Mouse (Mus musculus) left cerebral cortex, postnatal 25 days (tissue): ENCODE measurements at regions not wholly inside any gene's neighbourhood (a gene's known extent, or its start where the extent isn't known, plus 50 kb on each side); places are given as distances from the start of the nearest gene placed in this dataset.
"Not testable (repeated sequence)": the region's sequence is repeated elsewhere in the genome, so short reads cannot be mapped to it uniquely, and the experiment has no call there.

Experiments used
- DNase-seq, 2 experiments: peaks; one replicate each; pipeline ENCODE4 v3.0.0; 2022; ENCODE audit warnings: low spot score in 2 of 2, mixed read lengths in 1 of 2
- intact Hi-C: fragments of 180-260 bp; cut with DNase I; formaldehyde crosslinking; loops from one replicate; pipeline ENCODE4 v1.15.1; 2025

- intact Hi-C loops: no loop called here
Observed at GRCm38 (mm10) chr17:48646626-48647195, 192.0 kb downstream of the Unc5cl start.

GRCm38 (mm10) chr17:48647431-48647830, 192.7 kb downstream of the Unc5cl start:
- intact Hi-C loops: no loop called here
- DNase-seq: no peak

More at GRCm38 (mm10) chr17:48646626-48647195, 192.0 kb downstream of the Unc5cl start:
- DNase-seq: no peak

- peak; percentile 15 to 56 for DNase-seq
Observed at GRCm38 (mm10) chr17:48650556-48650955, 195.9 kb downstream of the Unc5cl start.

GRCm38 (mm10) chr17:48672749-48673148, 218.0 kb downstream of the Unc5cl start:
- intact Hi-C loops: no loop called here
- no peak for DNase-seq

More at GRCm38 (mm10) chr17:48650556-48650955, 195.9 kb downstream of the Unc5cl start:
- intact Hi-C loops: no loop called here

GRCm38 (mm10) chr17:48678216-48678832, 223.6 kb downstream of the Unc5cl start:
- intact Hi-C loops: no loop called here

GRCm38 (mm10) chr17:48680331-48680730, 225.6 kb downstream of the Unc5cl start:
- no peak for DNase-seq
- intact Hi-C loops: no loop called here

More at GRCm38 (mm10) chr17:48678216-48678832, 223.6 kb downstream of the Unc5cl start:
- DNase-seq: no peak

- intact Hi-C loops: no loop called here
- DNase-seq: peak; percentile 7 to 77
Observed at GRCm38 (mm10) chr17:48688944-48689343, 234.2 kb downstream of the Unc5cl start.

- DNase-seq: no peak
- intact Hi-C loops: no loop called here
Observed at GRCm38 (mm10) chr17:48698456-48698855, 233.7 kb upstream of the Lrfn2 start.

GRCm38 (mm10) chr17:48700591-48700990, 231.6 kb upstream of the Lrfn2 start:
- intact Hi-C loops: no loop called here
- no peak for DNase-seq

- no peak for DNase-seq
Observed at GRCm38 (mm10) chr17:48720506-48720905, 211.7 kb upstream of the Lrfn2 start.

GRCm38 (mm10) chr17:48723286-48723685, 208.9 kb upstream of the Lrfn2 start:
- intact Hi-C loops: no loop called here
- DNase-seq: peak in 1 of 2 experiments; percentile 43

More at GRCm38 (mm10) chr17:48720506-48720905, 211.7 kb upstream of the Lrfn2 start:
- intact Hi-C loops: no loop called here

GRCm38 (mm10) chr17:48724513-48725112, 207.6 kb upstream of the Lrfn2 start:
- no peak for DNase-seq
- intact Hi-C loops: no loop called here

GRCm38 (mm10) chr17:48726460-48726859, 205.7 kb upstream of the Lrfn2 start:
- DNase-seq: no peak
- intact Hi-C loops: no loop called here

- no peak for DNase-seq
- intact Hi-C loops: no loop called here
Observed at GRCm38 (mm10) chr17:48733801-48734200, 198.4 kb upstream of the Lrfn2 start.

- intact Hi-C loops, DNase-seq: not testable (repeated sequence)
Observed at GRCm38 (mm10) chr17:48737181-48737580, 195.0 kb upstream of the Lrfn2 start.

GRCm38 (mm10) chr17:48738708-48739107, 193.5 kb upstream of the Lrfn2 start:
- DNase-seq: no peak
- intact Hi-C loops: no loop called here

GRCm38 (mm10) chr17:48742769-48743405, 189.3 kb upstream of the Lrfn2 start:
- no peak for DNase-seq
- intact Hi-C loops: no loop called here

- intact Hi-C loops: no loop called here
- DNase-seq: no peak
Observed at GRCm38 (mm10) chr17:48770099-48770498, 162.1 kb upstream of the Lrfn2 start.

- intact Hi-C loops: no loop called here
- DNase-seq: peak; percentile 67 to 69
Observed at GRCm38 (mm10) chr17:48771721-48772320, 160.4 kb upstream of the Lrfn2 start.
